Mouse (Mus musculus): ENCODE measurements around the gene Wwox.

Gene Wwox

DNA sequence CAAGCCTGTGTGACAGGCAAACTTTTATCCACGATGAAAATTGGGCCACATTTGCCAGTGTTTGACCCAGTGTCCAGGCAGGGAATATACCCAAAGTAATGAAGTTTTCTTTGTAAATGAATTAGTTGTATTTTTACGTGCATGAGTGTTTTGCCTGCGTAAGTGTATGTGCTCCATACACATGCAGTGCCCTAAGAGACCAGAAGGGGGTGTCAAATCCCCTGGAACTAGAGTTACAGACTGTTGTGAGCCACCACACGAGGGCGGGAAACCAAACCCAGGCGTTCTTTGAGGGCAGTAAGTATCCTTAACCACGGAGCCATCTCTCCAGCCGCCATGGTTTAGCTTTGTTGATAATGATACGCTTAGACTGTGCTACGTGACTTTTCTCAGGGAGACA is 755.9 kb downstream of the Wwox start:
- no peak for DNase-seq

- no peak for DNase-seq
These were observed 757.4 kb downstream of the Wwox start for GRCm38 (mm10) chr8:115196859-115197258.

DNA sequence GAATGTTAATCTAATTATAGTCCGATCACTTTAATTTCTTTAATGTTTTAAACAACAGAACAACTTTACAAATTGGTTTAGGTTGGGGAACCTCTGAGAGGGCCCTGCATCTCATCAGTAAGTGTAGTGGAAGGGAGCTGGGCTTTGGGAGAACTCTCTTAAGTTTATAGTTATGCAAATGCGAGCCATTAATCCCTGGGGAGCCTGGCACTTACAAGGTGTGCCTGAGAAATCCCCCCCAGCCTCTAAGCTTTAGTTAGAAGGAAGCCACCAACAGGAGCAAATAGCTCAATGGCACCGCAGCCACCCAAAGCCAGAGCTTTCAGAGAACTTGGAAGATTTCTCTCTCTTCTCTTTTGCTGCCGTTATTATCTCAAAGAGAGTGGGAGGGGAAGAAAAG is 759.7 kb downstream of the Wwox start:
- no peak for DNase-seq

DNA sequence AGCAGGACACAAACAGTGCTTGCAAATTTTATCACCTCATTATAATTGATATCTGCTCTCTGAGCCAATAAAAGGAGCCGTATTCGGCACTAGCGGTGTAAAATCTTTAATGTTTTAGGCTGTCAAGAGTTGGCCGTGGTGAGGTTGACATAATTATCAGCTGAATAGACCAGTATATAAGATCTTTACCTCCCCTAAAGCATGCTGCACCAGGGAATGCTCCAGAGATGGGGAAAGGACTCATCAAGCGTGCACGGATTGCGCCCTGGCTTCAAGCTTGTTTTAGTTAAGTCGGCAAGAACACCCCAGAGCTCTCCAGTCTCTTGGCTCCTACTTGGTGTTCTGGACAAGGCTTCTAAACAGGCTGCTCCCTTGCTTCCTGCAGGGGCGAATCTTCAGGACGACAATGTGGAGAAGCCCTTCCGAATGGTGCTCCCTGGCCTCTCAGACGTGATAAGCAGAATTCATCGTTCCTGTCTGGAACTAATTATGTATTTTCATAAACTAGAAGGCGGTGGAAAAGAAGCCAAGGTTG is 760.2 kb downstream of the Wwox start:
- no peak for DNase-seq

- no peak for DNase-seq
These were observed 762.3 kb downstream of the Wwox start for GRCm38 (mm10) chr8:115201726-115202125.

DNA sequence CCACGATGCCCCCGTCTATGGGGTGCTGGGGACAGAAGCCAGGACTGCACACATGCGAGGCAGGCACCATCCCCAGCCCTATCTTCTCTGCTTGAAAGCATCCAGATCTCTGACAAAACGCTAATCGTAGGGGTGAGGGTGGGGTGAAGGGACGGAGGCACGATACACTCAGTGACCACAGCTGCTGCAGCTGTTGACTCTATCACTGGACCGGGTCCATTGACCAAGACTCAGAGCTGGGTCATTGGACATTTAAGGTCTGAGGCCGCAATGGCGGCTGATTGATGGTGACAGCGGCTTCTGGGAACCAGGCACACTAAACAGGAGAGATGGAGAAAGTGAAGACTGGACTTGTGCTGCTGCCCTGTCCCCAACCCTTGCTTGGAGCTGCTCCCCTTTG is 768.0 kb downstream of the Wwox start:
- DNase-seq: no peak

DNA sequence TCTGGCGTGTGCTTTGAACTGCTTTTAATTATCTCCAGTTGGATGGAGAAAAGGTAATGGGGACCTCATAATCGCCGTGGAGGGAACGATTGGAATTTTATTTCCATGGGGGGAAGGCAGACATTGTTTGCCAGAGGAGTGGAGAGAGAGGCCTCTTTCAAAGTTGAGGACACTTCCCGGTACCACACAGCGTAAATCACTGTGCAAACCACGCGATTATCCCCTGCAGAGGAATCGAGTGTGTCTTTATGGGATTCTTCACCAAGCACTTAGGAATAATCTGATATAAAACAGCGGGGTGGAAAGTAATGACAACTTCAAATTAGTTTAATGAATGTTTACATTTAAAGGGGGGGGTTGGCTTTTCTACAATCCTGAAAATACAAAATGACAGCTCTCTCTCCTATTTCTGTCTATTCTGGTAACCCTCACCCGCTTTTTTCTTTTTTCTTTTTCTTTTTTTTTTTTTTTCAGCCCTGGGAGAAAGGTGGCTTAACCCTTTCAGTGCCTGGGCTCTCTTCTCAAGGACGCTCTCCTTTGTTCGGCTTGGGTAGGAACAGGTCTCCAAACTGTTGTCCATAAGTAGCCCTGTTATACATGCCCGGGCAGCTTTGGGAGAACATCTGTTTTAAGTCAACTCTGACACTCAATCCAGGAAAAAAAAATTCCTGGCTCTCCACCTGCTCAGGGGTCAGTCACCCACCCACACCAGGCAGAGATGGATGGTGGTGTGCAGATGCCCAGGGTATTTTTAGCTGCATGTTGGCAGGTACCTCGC is 769.1 kb downstream of the Wwox start:
- no peak for DNase-seq

DNA sequence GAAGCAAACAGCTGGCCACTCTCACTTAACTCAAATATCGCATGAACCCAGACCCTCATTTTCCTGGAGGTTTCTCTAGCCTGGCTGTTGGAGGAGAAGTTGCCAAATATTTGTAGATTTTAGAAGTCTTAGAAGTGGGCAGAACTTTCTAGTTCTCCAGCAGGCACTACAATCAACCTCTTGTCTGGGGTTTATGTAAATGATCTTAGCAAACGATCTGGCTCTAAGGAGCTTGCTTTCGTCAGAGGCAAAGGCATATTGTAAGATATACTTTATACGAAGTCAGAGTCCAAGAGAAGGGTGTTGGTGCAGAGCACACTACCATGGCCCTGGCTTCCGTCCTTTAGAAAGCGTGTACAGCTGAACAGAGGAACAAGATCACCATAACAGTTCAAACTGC is 770.6 kb downstream of the Wwox start:
- no peak for DNase-seq

GRCm38 (mm10) chr8:115213126-115213525 is 773.7 kb downstream of the Wwox start:
- DNase-seq: no peak

GRCm38 (mm10) chr8:115214870-115215269 is 775.4 kb downstream of the Wwox start:
- no peak for DNase-seq

DNA sequence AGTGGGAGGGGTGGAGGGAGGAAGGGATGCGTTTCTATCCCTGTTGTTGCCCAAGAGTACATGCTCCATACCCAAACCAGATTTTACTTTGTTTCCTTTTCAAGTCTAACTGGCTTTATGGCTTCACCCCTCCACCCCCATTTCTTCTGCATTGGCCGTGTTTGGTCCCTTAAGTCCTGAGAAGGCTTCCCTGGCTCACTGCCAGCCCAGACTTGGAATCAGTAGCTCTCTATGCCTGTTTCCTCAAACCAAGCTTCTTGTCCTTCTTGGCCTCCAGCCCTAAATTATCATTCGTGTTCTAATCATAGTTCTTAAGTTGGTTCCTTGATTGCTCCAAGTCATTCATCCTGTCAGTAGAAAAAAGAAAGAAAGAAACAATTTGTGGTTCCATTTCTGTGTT is 777.3 kb downstream of the Wwox start:
- peak; percentile 17 for DNase-seq

GRCm38 (mm10) chr8:115222545-115222944 is 783.1 kb downstream of the Wwox start:
- DNase-seq: no peak

DNA sequence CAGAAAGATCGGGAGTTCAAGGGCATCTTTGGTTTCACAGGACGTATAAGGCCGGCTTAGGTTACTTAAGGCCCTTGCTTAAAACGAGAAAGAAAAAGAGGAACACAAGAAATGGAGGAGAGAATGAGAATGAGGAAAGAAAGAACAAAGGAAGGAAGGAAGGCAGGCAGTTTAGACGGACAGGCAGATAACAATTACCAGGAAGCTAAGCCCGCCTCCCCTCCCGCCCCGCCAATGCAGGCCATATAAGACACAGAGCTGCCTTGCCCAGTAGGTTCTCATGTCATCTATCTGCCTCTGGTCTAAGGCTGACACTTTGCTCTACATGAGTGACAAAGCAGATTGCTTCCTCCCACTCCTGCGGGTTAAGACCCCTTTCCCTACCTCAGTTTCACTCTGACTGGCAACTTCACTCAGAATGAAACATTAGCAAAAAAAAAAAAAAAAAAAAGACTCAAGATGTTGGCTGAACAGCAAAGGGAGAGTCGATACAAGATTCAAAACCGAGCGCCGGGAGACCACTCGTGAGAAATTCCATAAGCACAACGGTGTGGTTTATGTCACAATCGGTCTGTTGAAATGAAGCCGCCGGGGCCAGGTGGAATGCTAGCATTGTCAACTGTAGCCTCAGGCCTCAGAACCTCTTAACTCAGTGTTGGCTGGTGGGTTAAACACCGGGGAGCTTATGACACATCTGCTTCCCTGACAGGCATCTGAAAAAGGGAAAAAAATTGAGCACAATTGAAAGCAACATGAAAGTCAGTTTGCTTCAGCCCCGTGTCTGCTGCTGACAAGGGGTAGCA is 787.5 kb downstream of the Wwox start:
- no peak for DNase-seq

- no peak for DNase-seq
These were observed 789.4 kb downstream of the Wwox start for GRCm38 (mm10) chr8:115228903-115229302.

GRCm38 (mm10) chr8:115234068-115234467 is 794.6 kb downstream of the Wwox start:
- peak; percentile 10 for DNase-seq

GRCm38 (mm10) chr8:115237596-115237995 is 798.1 kb downstream of the Wwox start:
- no peak for DNase-seq

- DNase-seq: no peak
These were observed 804.1 kb downstream of the Wwox start for GRCm38 (mm10) chr8:115243465-115244027.

GRCm38 (mm10) chr8:115249688-115250366 is 810.4 kb downstream of the Wwox start:
- DNase-seq: peak; percentile 46

- DNase-seq: no peak
These were observed 816.1 kb downstream of the Wwox start for GRCm38 (mm10) chr8:115255550-115255949.

GRCm38 (mm10) chr8:115257417-115257816 is 818.0 kb downstream of the Wwox start:
- no peak for DNase-seq

- no peak for DNase-seq
These were observed 820.4 kb downstream of the Wwox start for GRCm38 (mm10) chr8:115259806-115260205.

- no peak for DNase-seq
These were observed 827.7 kb downstream of the Wwox start for GRCm38 (mm10) chr8:115267196-115267595.

DNA sequence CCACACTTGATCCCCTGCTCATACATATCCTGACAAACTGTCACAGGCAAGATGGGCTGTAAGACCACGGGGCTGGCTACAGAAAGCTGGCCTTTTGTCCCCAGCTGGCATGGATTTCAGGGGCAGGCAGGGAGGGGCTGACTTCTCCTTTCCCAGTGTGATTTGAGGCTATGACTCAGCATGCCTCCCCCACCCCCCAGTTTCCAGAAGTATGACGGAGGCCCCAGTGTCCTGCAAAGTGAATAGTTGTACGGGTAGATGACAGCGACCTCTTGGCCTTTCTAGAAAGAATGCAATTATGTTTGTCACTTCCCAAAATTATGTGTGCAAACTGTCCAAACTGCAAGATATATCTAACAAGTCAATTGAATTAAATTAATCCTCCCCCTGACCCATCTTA is 830.1 kb downstream of the Wwox start:
- DNase-seq: peak; percentile 53
